ENCODE assay signal across 27 mouse cellular contexts in the genomic region with DNA sequence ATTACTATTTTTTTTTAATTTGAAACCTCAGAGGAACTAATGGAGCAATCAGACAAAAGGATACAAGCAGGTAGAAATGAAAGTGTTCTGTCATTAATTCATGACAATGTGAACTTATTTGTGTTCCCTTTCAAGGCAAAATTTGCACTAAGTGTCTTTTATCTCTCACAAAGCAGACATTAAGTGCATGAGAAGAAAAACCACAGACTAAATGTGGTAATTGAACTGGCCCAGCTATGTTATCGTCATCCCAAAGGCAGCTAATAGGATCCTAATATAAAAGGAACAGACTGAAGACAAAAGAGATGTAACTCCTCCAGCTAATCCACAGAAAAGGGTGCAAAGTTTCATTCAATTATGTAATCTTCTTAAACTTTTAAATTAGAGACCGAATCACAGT.
"Had no signal": no experiment of that assay in that cellular context is flagged by ENCODE, and none has a peak within 500 bp of the region (broad histone marks: within the 10 kb centered on the region; RNA-seq: fewer than 3 reads in every experiment).

No protein-coding gene starts in this region.

- H3K4me3 ChIP-seq: embryonic facial prominence, embryonic 10.5 days; embryonic facial prominence, embryonic 12.5 days; embryonic facial prominence, embryonic 13.5 days; embryonic facial prominence, embryonic 15.5 days; erythroblast, embryonic 14.5 days; forebrain, embryonic 10.5 days; forebrain, embryonic 12.5 days; forebrain, embryonic 13.5 days; forebrain, embryonic 15.5 days; gastrocnemius, adult 2 months; heart, adult 2 months; heart, embryonic 10.5 days had no signal

- H3K9ac ChIP-seq: embryonic facial prominence, embryonic 12.5 days; embryonic facial prominence, embryonic 13.5 days; embryonic facial prominence, embryonic 15.5 days; forebrain, embryonic 12.5 days; forebrain, embryonic 13.5 days; forebrain, embryonic 15.5 days; forebrain, postnatal 0 days had no signal

- H3K4me1 ChIP-seq: embryonic facial prominence, embryonic 10.5 days; embryonic facial prominence, embryonic 12.5 days; embryonic facial prominence, embryonic 13.5 days; embryonic facial prominence, embryonic 15.5 days; forebrain, embryonic 10.5 days; forebrain, embryonic 12.5 days; forebrain, embryonic 13.5 days; forebrain, embryonic 15.5 days; heart, embryonic 10.5 days had no signal

- H3K36me3 ChIP-seq: embryonic facial prominence, embryonic 10.5 days; embryonic facial prominence, embryonic 12.5 days; embryonic facial prominence, embryonic 13.5 days; embryonic facial prominence, embryonic 15.5 days; forebrain, embryonic 10.5 days; forebrain, embryonic 12.5 days; forebrain, embryonic 15.5 days; heart, embryonic 10.5 days had no signal

- DNase-seq: cerebellum, adult 9-10 months; cerebellum, adult 9-11 months; cerebellum, postnatal 10 days; cerebellum, postnatal 14 days; cerebellum, postnatal 25 days; embryo, embryonic 11 days; forebrain, postnatal 0 days; gastrocnemius, adult 2 months; gastrocnemius, postnatal 10 days; gastrocnemius, postnatal 14 days; gastrocnemius, postnatal 25 days; gastrocnemius, postnatal 36 days; heart, adult 11 months; heart, adult 18-20 months; heart, adult 2 months had no signal

- ATAC-seq: forebrain, embryonic 13.5 days; forebrain, embryonic 14.5 days; forebrain, embryonic 15.5 days; forebrain, embryonic 16.5 days; forebrain, postnatal 0 days had no signal

- H3K4me2 ChIP-seq: embryonic facial prominence, embryonic 12.5 days; embryonic facial prominence, embryonic 13.5 days; embryonic facial prominence, embryonic 15.5 days; forebrain, embryonic 12.5 days; forebrain, embryonic 13.5 days; forebrain, embryonic 15.5 days had no signal

- H3K27me3 ChIP-seq: embryonic facial prominence, embryonic 12.5 days; embryonic facial prominence, embryonic 13.5 days; embryonic facial prominence, embryonic 15.5 days; forebrain, embryonic 12.5 days; forebrain, embryonic 13.5 days; forebrain, embryonic 15.5 days had no signal

- H3K9me3 ChIP-seq: embryonic facial prominence, embryonic 10.5 days; embryonic facial prominence, embryonic 12.5 days; embryonic facial prominence, embryonic 13.5 days; embryonic facial prominence, embryonic 15.5 days; forebrain, embryonic 10.5 days; forebrain, embryonic 12.5 days; forebrain, embryonic 13.5 days; forebrain, embryonic 15.5 days; heart, embryonic 10.5 days had no signal

- H3K27ac ChIP-seq: embryonic facial prominence, embryonic 10.5 days; embryonic facial prominence, embryonic 12.5 days; embryonic facial prominence, embryonic 13.5 days; embryonic facial prominence, embryonic 15.5 days; forebrain, embryonic 10.5 days; forebrain, embryonic 12.5 days; forebrain, embryonic 13.5 days; forebrain, embryonic 15.5 days; gastrocnemius, adult 2 months; heart, adult 2 months; heart, embryonic 10.5 days had no signal
